Mouse (Mus musculus) kidney, adult 18-20 months (tissue): ENCODE measurements at regions not wholly inside any gene's neighbourhood (a gene's known extent, or its start where the extent isn't known, plus 50 kb on each side); places are given as distances from the start of the nearest gene placed in this dataset.
A peak's percentile ranks its signal among the peaks of the same experiment; 100 is the strongest.

ENCODE experiments used
- DNase-seq: peaks from one replicate; pipeline ENCODE4 v3.0.0; 2021

GRCm38 (mm10) chr1:13807786-13808185, 2285.3 kb downstream of the 4930444P10Rik start:
- DNase-seq = no peak

GRCm38 (mm10) chr1:13800460-13800859, 2292.7 kb downstream of the 4930444P10Rik start:
- DNase-seq = no peak

GRCm38 (mm10) chr1:13798848-13799247, 2294.3 kb downstream of the 4930444P10Rik start:
- DNase-seq = no peak

- no peak for DNase-seq
Observed at GRCm38 (mm10) chr1:13795196-13795595, 2297.9 kb downstream of the 4930444P10Rik start.

GRCm38 (mm10) chr1:13789318-13790085, 2303.6 kb downstream of the 4930444P10Rik start:
- DNase-seq = peak; percentile 71

- DNase-seq = no peak
Observed at GRCm38 (mm10) chr1:13787016-13787415, 2306.1 kb downstream of the 4930444P10Rik start.

GRCm38 (mm10) chr1:13784396-13784795, 2308.7 kb downstream of the 4930444P10Rik start:
- DNase-seq = no peak

- no peak for DNase-seq
Observed at GRCm38 (mm10) chr1:13782633-13783032, 2310.5 kb downstream of the 4930444P10Rik start.

GRCm38 (mm10) chr1:13772106-13772505, 2321.0 kb downstream of the 4930444P10Rik start:
- no peak for DNase-seq

- DNase-seq = no peak
Observed at GRCm38 (mm10) chr1:13771014-13771463, 2322.1 kb downstream of the 4930444P10Rik start.

- DNase-seq = no peak
Observed at GRCm38 (mm10) chr1:13752479-13752878, 2338.6 kb downstream of the A830018L16Rik start.

GRCm38 (mm10) chr1:13751381-13751780, 2337.5 kb downstream of the A830018L16Rik start:
- no peak for DNase-seq
